Mouse (Mus musculus): Measurements from ENCODE around the gene Gria2. TPM values are rescaled to one million over a fixed set of nuclear protein-coding genes. Genes with fewer than 3 reads are reported as not detected.

The Gria2 gene
- total and polyA plus RNA-seq, 3 experiments: not detected

DNA sequence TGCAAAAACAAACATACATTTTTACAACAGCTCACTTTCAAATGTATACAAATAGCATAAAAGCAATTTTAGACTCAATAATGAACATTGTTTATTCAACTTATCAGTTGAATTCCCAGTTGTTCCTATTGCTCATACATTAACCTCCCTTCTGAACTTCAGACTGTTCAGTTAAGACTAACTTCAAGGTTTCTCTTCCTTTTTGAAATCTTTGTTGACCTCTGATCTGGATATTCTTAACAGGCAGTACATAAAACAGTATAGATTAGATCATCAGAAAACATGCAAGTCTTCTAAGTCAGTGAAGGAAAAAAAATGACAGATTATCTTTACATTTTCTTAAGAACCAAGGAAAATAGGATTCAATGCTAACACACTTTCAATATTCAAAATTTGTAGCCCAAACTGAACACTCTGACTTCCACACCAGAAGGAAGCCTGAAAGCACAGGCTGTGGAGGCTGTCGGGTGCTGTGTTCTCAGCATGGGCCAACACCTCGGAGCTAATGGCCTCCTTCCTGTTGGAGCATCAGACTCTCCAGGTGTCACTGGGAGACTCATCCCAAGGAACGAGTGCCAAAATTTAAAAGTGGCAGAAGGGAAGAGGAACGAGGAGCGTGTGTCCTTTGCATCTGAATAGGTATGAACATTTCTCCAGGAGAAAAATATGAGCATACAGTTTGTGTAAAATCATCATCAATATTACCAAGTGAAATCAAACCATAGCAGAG is 33.0 kb downstream of the Gria2 start:
- H3K9ac ChIP-seq (ENCODE audit: control insufficient read depth, low read depth, low read length, poor library complexity, severe bottlenecking): no peak overlapping the region
- no peaks in the 10 kb centered on the region for H3K36me3 ChIP-seq (ENCODE audit: control insufficient read depth in 1 of 2, insufficient read depth in 2 of 2, low read length in 2 of 2)
- H3K27ac ChIP-seq (ENCODE audit: control insufficient read depth, low read depth, low read length): no peak overlapping the region
- no peak overlapping the region for H3K4me3 ChIP-seq (ENCODE audit: control insufficient read depth in 1 of 2, insufficient read depth in 1 of 2, low read depth in 2 of 2, low read length in 2 of 2)
- DNase-seq (ENCODE audit: low read depth, low spot score): no peak
- TF ChIP-seq MAX (IDR thresholded peaks at IDR 0.05; ENCODE audit: low read length) (no peak), UBTF (IDR thresholded peaks at IDR 0.05; ENCODE audit: borderline replicate concordance, insufficient read depth, low read depth, low read length) (no peak), USF1 (IDR thresholded peaks at IDR 0.05; ENCODE audit: low read depth, low read length) (no peak), ZNF384 (IDR thresholded peaks at IDR 0.05; ENCODE audit: low read depth, low read length) (no peak), ZMIZ1 (IDR thresholded peaks at IDR 0.05; ENCODE audit: low read depth, low read length) (no peak), CHD2 (IDR thresholded peaks at IDR 0.05; ENCODE audit: low read length) (no peak), ELF1 (IDR thresholded peaks at IDR 0.05; ENCODE audit: low read depth, low read length) (no peak), JUND (IDR thresholded peaks at IDR 0.05; ENCODE audit: low read depth, low read length) (no peak), GABPA (IDR thresholded peaks at IDR 0.05; ENCODE audit: low read depth, low read length) (no peak), MXI1 (IDR thresholded peaks at IDR 0.05; ENCODE audit: low read depth, low read length) (no peak), MYC (IDR thresholded peaks at IDR 0.05; ENCODE audit: low read depth, low read length) (no peak), RAD21 (IDR thresholded peaks at IDR 0.05; ENCODE audit: low read depth, low read length) (no peak), POLR2AphosphoS2 (IDR thresholded peaks at IDR 0.05; ENCODE audit: low read length) (no peak), MYB (IDR thresholded peaks at IDR 0.05; ENCODE audit: low read depth, low read length) (no peak), POLR2A (IDR thresholded peaks at IDR 0.05; ENCODE audit: control insufficient read depth in 1 of 2, insufficient read depth in 1 of 2, low read depth in 1 of 2, low read length in 2 of 2, poor library complexity in 1 of 2) (no peak), ZKSCAN1 (IDR thresholded peaks at IDR 0.05; ENCODE audit: low read depth, low read length) (no peak), USF2 (IDR thresholded peaks at IDR 0.05; ENCODE audit: borderline replicate concordance in 1 of 2, insufficient read depth in 1 of 2, low read depth in 1 of 2, low read length in 2 of 2) (no peak)
- H3K79me2 ChIP-seq (ENCODE audit: control insufficient read depth, insufficient read depth, low read length, poor library complexity): no peaks in the 10 kb centered on the region
- H3K27me3 ChIP-seq (ENCODE audit: control insufficient read depth in 1 of 2, insufficient read depth in 2 of 2, low read length in 2 of 2): no peaks in the 10 kb centered on the region
- H3K9me3 ChIP-seq (replicated peaks; ENCODE audit: insufficient read depth, low read length): no peaks in the 10 kb centered on the region
- H3K4me1 ChIP-seq (ENCODE audit: control insufficient read depth in 1 of 2, insufficient read depth in 2 of 2, low read length in 2 of 2): no peaks in the 10 kb centered on the region

DNA sequence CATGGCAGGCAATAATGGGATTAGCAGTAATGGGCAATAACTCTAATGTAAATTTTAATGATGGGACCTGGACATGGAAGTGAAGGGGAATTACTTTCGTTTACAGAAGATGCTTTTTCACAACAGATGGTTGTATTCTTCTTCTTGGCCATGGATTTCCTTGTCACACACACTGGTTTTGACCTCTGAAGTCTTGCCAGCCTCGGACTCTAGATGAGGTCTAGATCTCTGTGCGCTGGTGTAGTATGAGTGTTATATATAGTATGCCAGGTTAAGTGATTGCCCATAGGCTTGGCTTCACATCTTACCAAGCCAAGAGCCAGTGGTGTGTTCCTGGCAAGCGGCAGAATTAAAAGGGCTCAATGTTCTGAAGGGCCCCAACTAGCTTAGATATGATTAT is 43.7 kb downstream of the Gria2 start:
- no peaks in the 10 kb centered on the region for H3K9me3 ChIP-seq (replicated peaks; ENCODE audit: insufficient read depth, low read length)
- no peak for TF ChIP-seq KAT2A (conservative IDR thresholded peaks at IDR 0.05; ENCODE audit: low read depth, low read length)
- no peak for TF ChIP-seq MAZ (IDR thresholded peaks at IDR 0.05; ENCODE audit: low read depth, low read length)
- TF ChIP-seq TAL1 (IDR thresholded peaks at IDR 0.05; ENCODE audit: low read length): no peak
- TF ChIP-seq POLR2AphosphoS5 (IDR thresholded peaks at IDR 0.05; ENCODE audit: borderline replicate concordance, low read depth, low read length): no peak
- no peak for DNase-seq (ENCODE audit: low read depth, low spot score)

More for the DNA sequence above, 43.7 kb downstream of the Gria2 start:
- Histone ChIP-seq H3K4me1 (ENCODE audit: control insufficient read depth in 1 of 2, insufficient read depth in 2 of 2, low read length in 2 of 2) (no peaks in the 10 kb centered on the region), H3K79me2 (ENCODE audit: control insufficient read depth, insufficient read depth, low read length, poor library complexity) (no peaks in the 10 kb centered on the region), H3K27me3 (ENCODE audit: control insufficient read depth in 1 of 2, insufficient read depth in 2 of 2, low read length in 2 of 2) (no peaks in the 10 kb centered on the region), H3K4me3 (ENCODE audit: control insufficient read depth in 1 of 2, insufficient read depth in 1 of 2, low read depth in 2 of 2, low read length in 2 of 2) (no peak overlapping the region), H3K9ac (ENCODE audit: control insufficient read depth, low read depth, low read length, poor library complexity, severe bottlenecking) (no peak overlapping the region), H3K27ac (ENCODE audit: control insufficient read depth, low read depth, low read length) (no peak overlapping the region), H3K36me3 (ENCODE audit: control insufficient read depth in 1 of 2, insufficient read depth in 2 of 2, low read length in 2 of 2) (no peaks in the 10 kb centered on the region)

All from MEL (cell line).